9 mouse cellular contexts compared by ENCODE assay signal in genomic region chr19:34500763-34501162, GRCm38 (mm10). TPM values are rescaled to one million over a fixed set of nuclear protein-coding genes. Genes with fewer than 3 reads are reported as not detected.
DNase-seq lines count a peak whose midpoint lies in the region; TF ChIP-seq lines count a peak whose summit lies in the region.
"Had no signal": no experiment of that assay in that cellular context is flagged by ENCODE, and none has a peak within 500 bp of the region (broad histone marks: within the 10 kb centered on the region; RNA-seq: fewer than 3 reads in every experiment).

No protein-coding gene starts in this region.

- peaks cover 4% of the 10 kb centered on the region; the same call in 1 of the 2 replicates for H3K4me1 ChIP-seq in E14TG2a.4 (replicated peaks; ENCODE audit: low read depth, low read length)
- H3K4me1 ChIP-seq in embryonic facial prominence, embryonic 10.5 days = no peaks in the 10 kb centered on the region
- H3K4me1 ChIP-seq in heart, embryonic 10.5 days = peaks cover 13% of the 10 kb centered on the region
- H3K4me1 ChIP-seq: hindbrain, embryonic 15.5 days had no signal

- no peaks in the 10 kb centered on the region for H3K27me3 ChIP-seq in E14TG2a.4 (ENCODE audit: insufficient read depth, low read length)
- no peaks in the 10 kb centered on the region for H3K27me3 ChIP-seq in embryonic facial prominence, embryonic 10.5 days (replicated peaks; ENCODE audit: low read depth, poor library complexity, severe bottlenecking)
- H3K27me3 ChIP-seq in heart, embryonic 10.5 days (ENCODE audit: insufficient read depth, poor library complexity, severe bottlenecking) = no peaks in the 10 kb centered on the region
- H3K27me3 ChIP-seq: hindbrain, embryonic 15.5 days had no signal

- H3K36me3 ChIP-seq in E14TG2a.4 (ENCODE audit: insufficient read depth, low read length) = no peaks in the 10 kb centered on the region
- H3K36me3 ChIP-seq in embryonic facial prominence, embryonic 10.5 days (replicated peaks) = peaks cover 17% of the 10 kb centered on the region
- H3K36me3 ChIP-seq in heart, embryonic 10.5 days = peaks cover 8% of the 10 kb centered on the region; the same call in 1 of the 2 replicates

- H3K9me3 ChIP-seq in E14TG2a.4 (ENCODE audit: low read length) = no peaks in the 10 kb centered on the region
- no peaks in the 10 kb centered on the region for H3K9me3 ChIP-seq in embryonic facial prominence, embryonic 10.5 days
- no peaks in the 10 kb centered on the region for H3K9me3 ChIP-seq in heart, embryonic 10.5 days
- H3K9me3 ChIP-seq: hindbrain, embryonic 15.5 days had no signal

- no peak overlapping the region for H3K4me3 ChIP-seq in E14TG2a.4 (replicated peaks; ENCODE audit: low read length)
- no peak overlapping the region for H3K4me3 ChIP-seq in embryonic facial prominence, embryonic 10.5 days
- H3K4me3 ChIP-seq in heart, embryonic 10.5 days = no peak overlapping the region
- H3K4me3 ChIP-seq: hindbrain, embryonic 15.5 days had no signal

- peak; percentile 82 for DNase-seq in adrenal gland, postnatal 10 days
- peak; percentile 67 for DNase-seq in embryonic facial prominence, embryonic 10.5 days (ENCODE audit: low spot score)
- peak; percentile 80 for DNase-seq in heart, embryonic 10.5 days (ENCODE audit: low spot score)
- peak; percentile 77 to 83 for DNase-seq in kidney, postnatal 4 days
- DNase-seq in lung, adult 18-20 months = peak; percentile 85 to 89
- peak; percentile 77 for DNase-seq in retina, postnatal 1 day
- peak; percentile 84 to 88 for DNase-seq in thymus, postnatal 36 days

- WGBS in embryonic facial prominence, embryonic 10.5 days = 50% methylated on average over 4 of the region's 4 CpGs
- WGBS in heart, embryonic 10.5 days = 42% methylated on average over 4 of the region's 4 CpGs

- no peak overlapping the region for H3K27ac ChIP-seq in embryonic facial prominence, embryonic 10.5 days (replicated peaks)
- no peak overlapping the region for H3K27ac ChIP-seq in heart, embryonic 10.5 days
- H3K27ac ChIP-seq: hindbrain, embryonic 15.5 days had no signal

- peak; percentile 76 for TF ChIP-seq CTCF in E14TG2a.4 (conservative IDR thresholded peaks at IDR 0.05; ENCODE audit: low read length)

RNA-seq across cellular contexts. Expression of gene Ch25h, which starts 25.8 kb away (rescaled TPM):
- under 1 TPM; 0.55 to 0.57 TPM for total RNA-seq in adrenal gland, postnatal 10 days (2021)
- 0.25 and 0.72 TPM in 2 replicates for polyA plus RNA-seq in embryonic facial prominence, embryonic 10.5 days (2016; fragmentation: Nextera tagmentation; extraction: Ambion mirVana)
- 2.5 and 3.0 TPM in 2 replicates for polyA plus RNA-seq in heart, embryonic 10.5 days (2016; fragmentation: Nextera tagmentation; extraction: Ambion mirVana)

RNA-seq across cellular contexts. Expression of gene Lipa, which starts 26.5 kb away (rescaled TPM):
- total RNA-seq in adrenal gland, postnatal 10 days (2021) = 100 to 1,000 TPM; 130 to 133 TPM
- polyA plus RNA-seq in embryonic facial prominence, embryonic 10.5 days (2016; fragmentation: Nextera tagmentation; extraction: Ambion mirVana) = 22.6 and 25.5 TPM in 2 replicates
- 32.3 and 39.3 TPM in 2 replicates for polyA plus RNA-seq in heart, embryonic 10.5 days (2016; fragmentation: Nextera tagmentation; extraction: Ambion mirVana)

RNA-seq across cellular contexts. Expression of gene Ifit2, which starts 49.7 kb away (rescaled TPM):
- total RNA-seq in adrenal gland, postnatal 10 days (2021) = 1 to 10 TPM; 2.8 to 4.0 TPM
- polyA plus RNA-seq in embryonic facial prominence, embryonic 10.5 days (2016; fragmentation: Nextera tagmentation; extraction: Ambion mirVana) = 7.0 and 8.0 TPM in 2 replicates
- polyA plus RNA-seq in heart, embryonic 10.5 days (2016; fragmentation: Nextera tagmentation; extraction: Ambion mirVana) = 4.7 and 5.3 TPM in 2 replicates
